Mouse (Mus musculus) ovary, postnatal 14 days (tissue): Measurements from ENCODE around the gene Zfp644.

Experiments
- DNase-seq: peaks from one replicate; pipeline ENCODE4 v3.0.0; 2022; ENCODE audit warnings: low spot score

Gene Zfp644

GRCm38 (mm10) chr5:106660867-106661266 is 36.2 kb downstream of the Zfp644 start:
- DNase-seq = no peak

- DNase-seq = no peak
Measured at GRCm38 (mm10) chr5:106652790-106653328, 44.2 kb downstream of the Zfp644 start.

GRCm38 (mm10) chr5:106652220-106652753 is 44.8 kb downstream of the Zfp644 start:
- DNase-seq = no peak

- no peak for DNase-seq
Measured at GRCm38 (mm10) chr5:106649995-106650394, 47.1 kb downstream of the Zfp644 start.

GRCm38 (mm10) chr5:106649441-106649840 is 47.6 kb downstream of the Zfp644 start:
- DNase-seq = no peak

- no peak for DNase-seq
Measured at GRCm38 (mm10) chr5:106643434-106643833, 53.7 kb downstream of the Zfp644 start.

GRCm38 (mm10) chr5:106641876-106642275 is 55.2 kb downstream of the Zfp644 start:
- no peak for DNase-seq

- DNase-seq = no peak
Measured at GRCm38 (mm10) chr5:106640235-106640809, 56.8 kb downstream of the Zfp644 start.

- no peak for DNase-seq
Measured at GRCm38 (mm10) chr5:106639627-106640026, 57.5 kb downstream of the Zfp644 start.

GRCm38 (mm10) chr5:106636423-106636946 is 60.6 kb downstream of the Zfp644 start:
- DNase-seq = no peak

GRCm38 (mm10) chr5:106628369-106629149 is 68.5 kb downstream of the Zfp644 start:
- no peak for DNase-seq

GRCm38 (mm10) chr5:106623337-106623736 is 73.8 kb downstream of the Zfp644 start:
- no peak for DNase-seq

- no peak for DNase-seq
Measured at GRCm38 (mm10) chr5:106622193-106622592, 74.9 kb downstream of the Zfp644 start.

GRCm38 (mm10) chr5:106620446-106620845 is 76.6 kb downstream of the Zfp644 start:
- DNase-seq = no peak

GRCm38 (mm10) chr5:106615006-106615405 is 82.1 kb downstream of the Zfp644 start:
- no peak for DNase-seq

GRCm38 (mm10) chr5:106614570-106614969 is 82.5 kb downstream of the Zfp644 start:
- DNase-seq = no peak

GRCm38 (mm10) chr5:106612151-106612550 is 84.9 kb downstream of the Zfp644 start:
- no peak for DNase-seq

- DNase-seq = no peak
Measured at GRCm38 (mm10) chr5:106608798-106609197, 88.3 kb downstream of the Zfp644 start, which contains the start of gene Gm17304. TSS of gene Gm17304 (plus strand) at chr5:106609098.

GRCm38 (mm10) chr5:106607081-106607480 is 90.0 kb downstream of the Zfp644 start:
- no peak for DNase-seq

GRCm38 (mm10) chr5:106605096-106605495 is 92.0 kb downstream of the Zfp644 start:
- DNase-seq = no peak

- DNase-seq = no peak
Measured at GRCm38 (mm10) chr5:106604381-106604780, 92.7 kb downstream of the Zfp644 start.

GRCm38 (mm10) chr5:106599482-106599881 is 97.6 kb downstream of the Zfp644 start:
- DNase-seq = no peak

- no peak for DNase-seq
Measured at GRCm38 (mm10) chr5:106597472-106597871, 99.6 kb downstream of the Zfp644 start.
